Comparison of ENCODE assay signal across 9 mouse cellular contexts in genomic region chr17:83732801-83733200, GRCm38 (mm10). TPM values are rescaled to one million over a fixed set of nuclear protein-coding genes. Genes with fewer than 3 reads are reported as not detected.
A peak's percentile ranks its signal among the peaks of the same experiment; 100 is the strongest.
DNase-seq lines count a peak whose midpoint lies in the region; TF ChIP-seq lines count a peak whose summit lies in the region.
"Had no signal": no experiment of that assay in that cellular context is flagged by ENCODE, and none has a peak within 500 bp of the region (broad histone marks: within the 10 kb centered on the region; RNA-seq: fewer than 3 reads in every experiment).

No protein-coding gene starts in this region.

- DNase-seq in left cerebral cortex, adult 18-20 months (ENCODE audit: low spot score in 2 of 2), result peak; percentile 26 to 59
- DNase-seq in left cerebral cortex, adult 11 months (ENCODE audit: low spot score), result no peak
- DNase-seq in MEL (ENCODE audit: low read depth, low spot score), result peak; percentile 90
- DNase-seq in cerebellum, adult 11-12 months, result peak; percentile 39
- peak; percentile 30 for DNase-seq in gastrocnemius, postnatal 25 days
- peak; percentile 76 for DNase-seq in limb, embryonic 10.5 days (ENCODE audit: low spot score)
- peak; percentile 65 for DNase-seq in urinary bladder, postnatal 14 days (ENCODE audit: low spot score)

- peak overlapping the region; percentile 90 for H3K27ac ChIP-seq in MEL (ENCODE audit: control insufficient read depth, low read depth, low read length)
- H3K27ac ChIP-seq in limb, embryonic 10.5 days, result no peak overlapping the region
- H3K27ac ChIP-seq: neural tube, embryonic 13.5 days had no signal

- H3K27me3 ChIP-seq in MEL (ENCODE audit: control insufficient read depth in 1 of 2, insufficient read depth in 2 of 2, low read length in 2 of 2) (no peaks in the 10 kb centered on the region), myocyte (ENCODE audit: control insufficient read depth, insufficient read depth, insufficient read length) (no peaks in the 10 kb centered on the region)
- no peaks in the 10 kb centered on the region for H3K27me3 ChIP-seq in limb, embryonic 10.5 days (ENCODE audit: low read depth, poor library complexity, severe bottlenecking)
- H3K27me3 ChIP-seq: neural tube, embryonic 13.5 days had no signal

- TF ChIP-seq POLR2A in MEL (IDR thresholded peaks at IDR 0.05; ENCODE audit: control insufficient read depth in 1 of 2, insufficient read depth in 1 of 2, low read depth in 1 of 2, low read length in 2 of 2, poor library complexity in 1 of 2), result no peak
- TF ChIP-seq POLR2A in myocyte (IDR thresholded peaks at IDR 0.05; ENCODE audit: insufficient read length, low read depth), result no peak

- TF ChIP-seq RAD21 in MEL (IDR thresholded peaks at IDR 0.05; ENCODE audit: low read depth, low read length), result peak; percentile 95

- peak overlapping the region in 1 of 2 experiments; percentile 54; a peak in 2 of 4 replicates for H3K4me3 ChIP-seq in MEL (ENCODE audit: control insufficient read depth in 1 of 2, insufficient read depth in 1 of 2, low read depth in 2 of 2, low read length in 2 of 2)
- H3K4me3 ChIP-seq in limb, embryonic 10.5 days, result no peak overlapping the region
- no peak overlapping the region for H3K4me3 ChIP-seq in myocyte
- H3K4me3 ChIP-seq: neural tube, embryonic 13.5 days had no signal

- TF ChIP-seq EP300 in MEL (IDR thresholded peaks at IDR 0.05; ENCODE audit: low read depth in 1 of 2, low read length in 2 of 2), result no peak

- TF ChIP-seq CTCF in MEL (IDR thresholded peaks at IDR 0.05 in 2 of 3, conservative IDR thresholded peaks at IDR 0.05 in 1 of 3; ENCODE audit: control insufficient read depth in 1 of 3, insufficient read depth in 1 of 3, low read depth in 2 of 3, low read length in 3 of 3, poor library complexity in 1 of 3, severe bottlenecking in 1 of 3), result peak; percentile 91 to 96 (median 95)

- WGBS in limb, embryonic 10.5 days, result 40% methylated on average over 5 of the region's 5 CpGs

- peak overlapping the region; percentile 67 for H3K9ac ChIP-seq in MEL (ENCODE audit: control insufficient read depth, low read depth, low read length, poor library complexity, severe bottlenecking)
- H3K9ac ChIP-seq: neural tube, embryonic 13.5 days had no signal

- no peak overlapping the region for H3ac ChIP-seq in myocyte (ENCODE audit: control insufficient read depth, insufficient read length)

- peaks cover 0 to 3% of the 10 kb centered on the region in 2 experiments; a peak in 1 of 4 replicates for H3K4me1 ChIP-seq in MEL (ENCODE audit: control insufficient read depth in 1 of 2, insufficient read depth in 2 of 2, low read length in 2 of 2)
- H3K4me1 ChIP-seq in limb, embryonic 10.5 days, result peaks cover 10% of the 10 kb centered on the region

- no peaks in the 10 kb centered on the region for H3K9me3 ChIP-seq in MEL (replicated peaks; ENCODE audit: insufficient read depth, low read length)
- no peaks in the 10 kb centered on the region for H3K9me3 ChIP-seq in limb, embryonic 10.5 days (replicated peaks)
- H3K9me3 ChIP-seq: neural tube, embryonic 13.5 days had no signal

- H3K4me2 ChIP-seq in myocyte (ENCODE audit: low read depth), result peak overlapping the region; percentile 86
- H3K4me2 ChIP-seq: neural tube, embryonic 13.5 days had no signal

- H3K36me3 ChIP-seq in MEL (ENCODE audit: control insufficient read depth in 1 of 2, insufficient read depth in 2 of 2, low read length in 2 of 2) (peaks cover 0 to 2% of the 10 kb centered on the region in 2 experiments; a peak in 1 of 4 replicates), myocyte (ENCODE audit: control insufficient read depth, insufficient read depth) (no peaks in the 10 kb centered on the region)
- H3K36me3 ChIP-seq in limb, embryonic 10.5 days, result peaks cover 4% of the 10 kb centered on the region; the same call in 1 of the 2 replicates
- H3K36me3 ChIP-seq: neural tube, embryonic 13.5 days had no signal

- H3K79me2 ChIP-seq in MEL (ENCODE audit: control insufficient read depth, insufficient read depth, low read length, poor library complexity) (no peaks in the 10 kb centered on the region; the same call in 1 of the 2 replicates), myocyte (ENCODE audit: control insufficient read depth, insufficient read depth) (no peaks in the 10 kb centered on the region)

TF ChIP-seq in MEL, 35 proteins besides CTCF, POLR2A, EP300 and RAD21:
- TF ChIP-seq SMC3 (IDR thresholded peaks at IDR 0.05; ENCODE audit: low read depth, low read length) (peak; percentile 94), ZC3H11A (IDR thresholded peaks at IDR 0.05; ENCODE audit: low read depth, low read length) (peak; percentile 94), POLR2AphosphoS2 (IDR thresholded peaks at IDR 0.05; ENCODE audit: low read length) (no peak), MYC (IDR thresholded peaks at IDR 0.05; ENCODE audit: low read depth, low read length) (0 out of 2 replicates have a peak, but pooled peaks have one; percentile 29), E2F4 (IDR thresholded peaks at IDR 0.05; ENCODE audit: borderline replicate concordance, low read depth, low read length) (no peak)

TF ChIP-seq in myocyte, 11 proteins besides CTCF, POLR2A, EP300 and RAD21:
- TF ChIP-seq TCF12 (IDR thresholded peaks at IDR 0.05; ENCODE audit: insufficient read depth, poor library complexity, severe bottlenecking) (no peak), MYOG (IDR thresholded peaks at IDR 0.05; ENCODE audit: control insufficient read depth in 1 of 3, insufficient read depth in 1 of 3, insufficient read length in 2 of 3, low read depth in 2 of 3) (no peak), REST (IDR thresholded peaks at IDR 0.05; ENCODE audit: insufficient read depth, insufficient read length) (no peak), CEBPB (IDR thresholded peaks at IDR 0.05; ENCODE audit: insufficient read depth, poor library complexity, severe bottlenecking) (no peak), E2F4 (IDR thresholded peaks at IDR 0.05; ENCODE audit: insufficient read depth) (no peak), MAX (IDR thresholded peaks at IDR 0.05; ENCODE audit: low read depth) (no peak), TCF3 (IDR thresholded peaks at IDR 0.05; ENCODE audit: insufficient read length, low read depth) (no peak), SRF (IDR thresholded peaks at IDR 0.05; ENCODE audit: control insufficient read depth, insufficient read length, low read depth) (no peak), POLR2AphosphoS2 (IDR thresholded peaks at IDR 0.05; ENCODE audit: insufficient read length, low read depth) (no peak), USF1 (IDR thresholded peaks at IDR 0.05; ENCODE audit: low read depth) (no peak), MYOD1 (IDR thresholded peaks at IDR 0.05; ENCODE audit: control insufficient read depth in 1 of 3, insufficient read length in 2 of 3, low read depth in 2 of 3) (no peak)

RNA-seq across cellular contexts. Expression of gene Mta3, which starts 26.8 kb away (rescaled TPM):
- total RNA-seq in left cerebral cortex, adult 18-20 months (2021), result 100 to 1,000 TPM in 1 of 2 experiments, 10 to 100 TPM in 1; 96.4 to 102 TPM
- 25.1 and 28.8 TPM in 2 replicates for total RNA-seq in MEL (2012; rRNA removed)
- polyA plus RNA-seq in MEL (2012; ENCODE audit: insufficient read depth in 1 of 2, insufficient read length in 2 of 2, low read depth in 1 of 2, low replicate concordance in 2 of 2, missing spikeins in 1 of 2) (10 to 100 TPM in 1 of 2 experiments, not detected in 1; 58.2 TPM), myocyte (2012; fragmentation: generic; extraction: Trizol) (30.6 TPM)
- 1 to 10 TPM; 8.8 to 8.9 TPM for total RNA-seq in gastrocnemius, postnatal 25 days (2021)
- polyA plus RNA-seq in limb, embryonic 10.5 days (2016; fragmentation: Nextera tagmentation; extraction: Ambion mirVana), result 46.2 and 49.0 TPM in 2 replicates
